Mouse (Mus musculus): ENCODE results near the gene Spc24. TPM values are rescaled to one million over a fixed set of nuclear protein-coding genes. Genes with fewer than 3 reads are reported as not detected.

The Spc24 gene
- polyA plus RNA-seq (2012; rRNA removed) = 12.6 and 14.0 TPM in 2 replicates

DNA sequence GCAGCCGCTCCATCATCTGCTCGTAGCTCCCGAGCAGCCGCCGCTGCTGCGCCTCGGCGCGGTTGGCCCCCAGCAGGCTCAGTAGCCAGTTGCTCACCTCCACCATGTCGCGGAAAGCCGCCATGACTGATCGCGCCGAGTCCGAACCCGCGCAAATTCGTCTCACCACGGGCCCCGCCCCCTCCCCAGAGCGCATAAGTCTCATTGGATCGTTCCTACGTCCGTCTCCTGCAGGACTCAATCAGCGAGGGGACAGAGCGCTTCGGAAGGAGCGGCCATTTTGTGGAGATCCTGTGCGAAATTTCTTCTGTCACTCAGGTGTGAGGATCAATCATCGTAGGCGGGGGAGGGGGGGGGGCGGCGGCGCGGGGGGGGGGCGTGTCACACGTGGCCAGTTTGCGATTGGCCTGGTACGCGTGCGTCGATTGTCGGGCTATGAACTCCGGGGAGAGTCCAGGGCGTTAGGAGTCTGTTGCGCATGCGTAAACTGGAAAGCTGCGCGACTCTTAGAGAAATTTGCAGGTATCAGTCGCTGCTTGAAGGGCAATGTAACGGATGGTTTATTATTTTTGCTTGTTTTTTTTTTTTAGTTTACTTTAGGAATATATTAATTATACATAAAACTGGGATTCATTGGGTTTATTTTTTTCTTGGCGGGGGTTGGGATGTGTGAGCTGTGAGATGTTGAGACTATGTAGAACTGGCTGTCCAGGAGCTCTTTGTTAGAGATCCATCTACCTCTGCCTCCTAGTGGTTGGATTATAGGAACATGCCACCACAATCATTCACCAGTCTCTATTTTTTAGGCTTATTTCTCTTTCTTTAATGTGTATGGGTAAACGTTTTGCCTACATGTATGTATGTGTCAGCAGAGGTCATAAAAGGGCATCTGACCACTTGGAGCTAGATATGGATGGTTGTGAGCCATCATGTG is at the start of gene Spc24:
Gene Spc24 (minus strand): TSS at position 149 of the 934 bp plus-strand sequence.

DNA sequence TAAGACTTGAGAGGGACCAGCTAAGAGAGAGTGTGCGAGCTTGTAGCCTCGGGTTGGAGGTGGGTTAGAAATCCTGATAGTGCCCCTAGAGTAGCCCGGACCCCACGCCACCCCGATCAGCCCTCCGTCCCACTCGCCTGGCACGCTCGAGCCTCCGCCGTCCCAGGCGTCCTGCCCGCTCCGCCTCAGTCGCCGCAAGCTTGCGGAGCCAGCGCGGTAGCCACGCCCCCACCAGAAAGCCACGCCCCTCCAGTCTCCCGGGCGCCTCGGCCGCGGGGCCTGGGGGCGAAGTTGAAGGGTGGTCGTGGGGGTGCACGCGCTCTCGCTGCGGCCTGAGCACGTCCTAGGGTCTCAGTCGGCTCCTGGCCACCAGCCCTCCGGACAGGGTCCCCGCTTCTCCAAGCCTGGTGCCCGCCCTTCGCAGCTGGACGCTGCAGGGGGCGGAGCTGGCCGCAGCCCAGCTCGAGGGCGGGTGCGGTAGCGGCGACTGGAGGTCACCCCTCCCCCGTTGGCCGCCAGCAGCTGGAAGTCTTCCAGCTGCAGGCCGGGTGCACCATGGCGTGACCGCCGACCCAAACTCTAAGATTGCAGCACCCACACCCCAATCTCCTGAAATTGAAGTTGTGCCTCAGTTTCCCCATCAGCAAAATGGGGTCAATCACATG is 38.4 kb upstream of the Spc24 start, which contains the start of gene Kank2:
Gene Kank2 (minus strand): TSS at position 400 of the 665 bp plus-strand sequence.

DNA sequence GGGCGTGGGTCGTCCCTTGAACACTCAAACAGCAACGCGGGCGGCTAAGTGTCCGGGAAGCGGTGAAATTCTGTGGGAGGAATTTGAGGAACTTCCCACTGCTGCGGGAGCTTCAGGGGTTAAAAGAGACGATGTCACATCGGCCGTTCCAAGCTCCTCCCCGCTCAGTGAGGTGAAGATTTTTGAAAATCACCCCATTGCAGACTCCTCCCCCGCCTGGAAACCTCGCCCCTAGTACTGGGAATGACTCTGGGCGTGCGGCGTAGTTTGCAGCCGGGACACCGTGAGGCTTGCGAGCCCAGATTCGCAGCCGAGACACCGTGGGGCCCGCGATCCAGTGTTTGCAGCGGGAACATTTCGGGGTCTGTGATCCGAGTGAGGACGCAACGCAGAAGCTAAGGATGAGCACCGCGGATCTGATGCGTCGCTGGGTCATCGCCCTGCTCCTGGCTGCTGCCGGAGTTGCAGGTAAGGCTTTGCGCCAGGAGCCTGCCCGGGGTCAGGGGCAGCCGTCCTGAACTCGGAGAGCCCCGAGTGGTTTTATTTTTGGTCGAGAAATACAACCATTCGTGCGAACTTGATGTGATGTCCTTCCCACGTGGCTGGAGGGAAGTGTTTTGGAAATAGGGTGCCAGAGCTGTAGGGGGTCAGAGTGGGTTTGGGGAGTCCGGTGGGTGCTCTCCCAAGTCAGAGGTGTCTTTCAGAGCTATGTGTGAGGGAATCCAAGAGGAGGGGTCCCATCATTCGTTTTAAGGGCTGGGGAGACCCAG is 36.5 kb downstream of the Spc24 start, which contains the start of gene Ldlr:
Gene Ldlr (plus strand): TSS at position 107 of the 770 bp plus-strand sequence.

Other genes with a start within 250 kb of the Spc24 start
- gene AB124611, start 234.1 kb downstream of the Spc24 start, polyA plus RNA-seq (2012; rRNA removed) = 0.58 and 0.72 TPM in 2 replicates
- gene Carm1, start 213.4 kb downstream of the Spc24 start, polyA plus RNA-seq (2012; rRNA removed) = 79.8 and 94.0 TPM in 2 replicates
- 69.6 and 69.8 TPM in 2 replicates for gene Timm29, start 167.6 kb downstream of the Spc24 start, polyA plus RNA-seq (2012; rRNA removed)
- 15.7 and 17.7 TPM in 2 replicates for gene Yipf2, start 167.5 kb downstream of the Spc24 start, polyA plus RNA-seq (2012; rRNA removed)
- 132 and 146 TPM in 2 replicates for gene Smarca4, start 144.1 kb downstream of the Spc24 start, polyA plus RNA-seq (2012; rRNA removed)
- 21.0 and 21.6 TPM in 2 replicates for gene Ldlr, start 36.8 kb downstream of the Spc24 start, polyA plus RNA-seq (2012; rRNA removed)
- gene Kank2, start 38.4 kb upstream of the Spc24 start, polyA plus RNA-seq (2012; rRNA removed) = 5.3 and 5.6 TPM in 2 replicates
- gene Angptl8, start 75.2 kb upstream of the Spc24 start, polyA plus RNA-seq (2012; rRNA removed) = not detected in 2 replicates
- gene Dock6, start 92.3 kb upstream of the Spc24 start, polyA plus RNA-seq (2012; rRNA removed) = 46.2 and 49.9 TPM in 2 replicates
- gene Rab3d, start 157.9 kb upstream of the Spc24 start, polyA plus RNA-seq (2012; rRNA removed) = 32.4 and 36.8 TPM in 2 replicates
- gene Ccdc159, start 167.2 kb upstream of the Spc24 start, polyA plus RNA-seq (2012; rRNA removed) = 21.0 and 21.3 TPM in 2 replicates
- gene Tmem205, start 167.3 kb upstream of the Spc24 start, polyA plus RNA-seq (2012; rRNA removed) = 44.9 and 51.9 TPM in 2 replicates
- 170 and 195 TPM in 2 replicates for gene Plppr2, start 176.7 kb upstream of the Spc24 start, polyA plus RNA-seq (2012; rRNA removed)
- 7.5 and 7.9 TPM in 2 replicates for gene Swsap1, start 195.5 kb upstream of the Spc24 start, polyA plus RNA-seq (2012; rRNA removed)
- 1.0 and 1.5 TPM in 2 replicates for gene Epor, start 203.2 kb upstream of the Spc24 start, polyA plus RNA-seq (2012; rRNA removed)
- 2.0 and 2.2 TPM in 2 replicates for gene Rgl3, start 229.1 kb upstream of the Spc24 start, polyA plus RNA-seq (2012; rRNA removed)
- gene Ccdc151, start 242.3 kb upstream of the Spc24 start, polyA plus RNA-seq (2012; rRNA removed) = 6.9 and 8.4 TPM in 2 replicates
- 90.4 and 102 TPM in 2 replicates for gene Prkcsh, start 242.5 kb upstream of the Spc24 start, polyA plus RNA-seq (2012; rRNA removed)